Mouse (Mus musculus) 3T3-L1 (cell line): ENCODE measurements around the gene Camk1.

Experiments used
- DNase-seq: peaks from one replicate; pipeline ENCODE4 v3.0.0-alpha.2; 2015; ENCODE audit warnings: low read depth, low spot score

Camk1 gene

DNA sequence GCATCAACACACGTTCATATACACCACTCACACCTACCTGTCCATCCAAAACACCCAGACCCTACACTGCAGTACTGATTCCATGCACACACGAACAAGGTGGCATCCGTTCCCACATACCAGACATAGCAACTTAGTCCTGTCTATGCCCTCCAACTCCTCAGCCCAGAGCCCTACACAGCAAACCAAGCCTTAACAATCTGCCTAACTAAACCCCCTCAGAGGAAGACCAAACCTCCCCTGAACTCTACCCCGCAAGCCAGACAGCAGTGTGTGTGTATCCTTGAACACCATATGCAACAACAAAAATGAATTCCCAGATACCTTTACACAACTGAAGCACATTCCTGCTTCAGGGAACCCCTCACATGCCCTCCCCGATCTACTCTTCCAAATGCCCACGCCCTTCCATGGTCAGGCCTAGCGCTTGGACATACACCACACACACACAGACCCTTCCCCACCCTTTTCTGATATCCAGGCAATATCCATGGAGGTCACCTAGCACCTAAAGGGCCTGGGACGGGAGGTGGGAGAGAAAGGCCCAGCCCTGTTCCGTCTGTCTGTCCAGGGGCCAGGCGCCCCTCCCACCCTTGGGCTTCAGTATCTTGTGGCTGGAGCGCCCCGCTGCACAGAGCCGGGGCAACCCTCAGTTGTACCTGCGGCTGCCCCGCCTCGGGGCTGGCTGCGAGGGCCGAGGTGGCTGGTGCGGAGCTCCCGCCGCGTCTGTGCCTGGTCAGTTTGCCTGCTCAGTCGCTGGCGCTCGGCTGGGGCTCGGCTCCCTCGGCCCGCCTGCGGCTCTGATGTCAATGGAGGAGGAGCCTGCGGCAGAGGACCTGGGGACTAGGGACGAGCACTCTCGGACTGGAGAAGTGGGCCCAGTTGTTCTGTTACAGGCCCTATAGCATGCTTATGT, at the start of gene Camk1:
TSS of gene Camk1 (minus strand) at position 808 of the 916 bp plus-strand sequence.
- DNase-seq: peak; percentile 84

DNA sequence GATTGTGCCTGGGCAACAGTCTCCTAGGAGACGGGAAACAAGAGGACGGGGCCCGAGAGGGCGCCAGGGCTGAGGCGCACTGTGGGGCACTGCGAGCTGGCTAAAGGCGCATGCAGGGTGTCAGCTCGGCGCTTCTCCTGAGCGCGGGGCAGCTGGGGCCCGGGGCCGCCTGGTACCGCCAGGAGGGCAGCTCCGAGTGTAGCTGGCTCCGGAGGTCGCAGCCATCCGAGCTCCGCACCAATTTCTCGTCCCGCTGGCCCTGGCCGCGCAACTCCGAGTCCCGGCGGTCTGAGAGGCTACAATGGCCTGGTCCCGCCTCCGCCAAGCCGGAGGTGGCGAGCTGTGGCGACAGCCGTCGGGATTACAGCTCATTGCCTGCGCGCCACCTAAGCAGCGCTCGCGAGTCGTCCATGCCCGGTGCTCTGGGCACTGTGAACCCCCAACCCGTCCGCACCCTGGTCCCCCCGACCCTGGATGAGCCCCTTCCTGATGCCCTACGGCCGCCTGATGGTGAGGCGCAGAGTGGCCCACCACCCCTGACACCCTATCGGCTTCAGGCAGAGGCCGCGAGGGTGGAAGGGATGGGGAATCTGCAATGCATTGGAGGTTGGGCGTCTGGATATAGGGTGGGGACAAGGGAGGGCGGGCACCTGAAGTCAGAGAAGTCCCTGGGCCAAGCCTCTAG, 48.7 kb upstream of the Camk1 start:
- no peak for DNase-seq

DNA sequence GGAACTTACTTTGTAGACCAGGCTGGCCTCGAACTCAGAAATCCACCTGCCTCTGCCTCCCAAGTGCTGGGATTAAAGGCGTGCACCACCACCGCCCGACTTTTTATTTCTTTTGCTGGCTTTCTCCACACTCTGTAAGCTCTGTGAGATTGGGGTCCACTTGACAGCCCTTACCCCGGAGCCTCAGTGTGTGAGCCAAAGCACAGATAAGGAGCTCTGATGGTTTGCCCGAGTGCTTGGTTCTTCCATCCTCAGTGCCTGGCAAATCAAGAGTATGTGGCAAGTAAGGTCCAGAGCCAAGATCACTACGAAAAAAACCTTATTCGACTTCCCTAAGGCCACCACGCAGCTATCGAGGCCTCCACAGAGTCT, 48.2 kb upstream of the Camk1 start:
- no peak for DNase-seq

DNA sequence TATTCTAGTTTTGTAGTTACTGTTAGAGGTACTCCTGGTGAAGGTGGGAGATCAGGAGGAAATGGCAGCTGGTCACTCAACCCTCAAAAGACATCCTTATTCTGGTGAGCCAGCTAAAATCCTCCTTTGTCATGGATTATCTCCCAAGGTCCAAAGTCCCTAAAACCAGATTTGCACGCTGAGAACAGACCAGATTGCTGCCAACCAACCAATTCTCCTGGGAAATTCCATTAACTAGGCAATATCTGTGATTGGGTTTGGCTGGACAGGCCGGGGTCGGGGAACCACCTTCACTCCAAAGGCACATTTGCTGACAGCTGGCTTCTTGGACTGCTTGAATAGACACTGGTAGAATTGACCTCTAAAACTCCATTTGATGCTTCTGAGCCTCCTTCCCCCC, 46.9 kb upstream of the Camk1 start:
- DNase-seq: peak; percentile 13

DNA sequence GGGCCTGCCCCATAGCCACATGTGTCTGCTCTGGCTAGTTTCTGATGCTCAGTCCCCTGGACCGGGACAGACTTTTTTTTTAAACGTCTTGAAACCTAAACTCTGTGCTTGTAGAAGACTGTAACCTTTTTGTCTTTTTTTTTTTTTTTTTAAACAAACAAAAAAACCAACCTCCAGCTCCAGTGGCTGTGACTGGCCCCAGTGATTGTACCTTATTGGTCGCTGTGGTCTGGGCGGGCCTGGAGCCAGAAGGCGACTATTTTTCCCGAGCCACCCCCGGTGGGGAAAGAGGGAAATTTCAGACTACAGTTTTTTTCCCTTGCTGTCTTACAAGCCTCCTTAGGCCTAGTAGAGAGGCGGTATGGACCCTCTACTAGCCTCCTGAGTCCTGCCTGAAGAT, 45.2 kb upstream of the Camk1 start, which contains the start of gene Ttll3:
TSS of gene Ttll3 (plus strand) at position 301 of the 400 bp plus-strand sequence.
- DNase-seq: peak; percentile 60

DNA sequence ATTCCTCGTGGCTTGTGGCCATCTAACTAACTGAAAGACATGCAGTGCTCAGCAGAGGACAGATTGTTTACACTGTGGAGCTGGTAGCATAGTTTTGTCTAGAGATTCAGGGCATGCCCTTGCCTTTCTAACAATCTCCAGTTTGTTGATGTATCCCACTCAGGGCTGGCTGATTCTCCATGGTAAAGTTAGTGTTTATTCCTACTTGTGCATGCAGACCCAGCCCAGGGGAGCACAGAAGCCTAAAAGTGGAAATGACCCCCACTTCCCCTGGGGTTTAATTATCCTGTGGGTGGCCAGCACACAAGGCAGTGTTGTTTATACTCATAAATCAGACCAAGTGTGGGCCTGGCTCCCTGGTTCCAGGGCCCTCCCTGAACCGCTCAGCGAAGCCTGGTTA, 42.2 kb upstream of the Camk1 start:
- DNase-seq: no peak

DNA sequence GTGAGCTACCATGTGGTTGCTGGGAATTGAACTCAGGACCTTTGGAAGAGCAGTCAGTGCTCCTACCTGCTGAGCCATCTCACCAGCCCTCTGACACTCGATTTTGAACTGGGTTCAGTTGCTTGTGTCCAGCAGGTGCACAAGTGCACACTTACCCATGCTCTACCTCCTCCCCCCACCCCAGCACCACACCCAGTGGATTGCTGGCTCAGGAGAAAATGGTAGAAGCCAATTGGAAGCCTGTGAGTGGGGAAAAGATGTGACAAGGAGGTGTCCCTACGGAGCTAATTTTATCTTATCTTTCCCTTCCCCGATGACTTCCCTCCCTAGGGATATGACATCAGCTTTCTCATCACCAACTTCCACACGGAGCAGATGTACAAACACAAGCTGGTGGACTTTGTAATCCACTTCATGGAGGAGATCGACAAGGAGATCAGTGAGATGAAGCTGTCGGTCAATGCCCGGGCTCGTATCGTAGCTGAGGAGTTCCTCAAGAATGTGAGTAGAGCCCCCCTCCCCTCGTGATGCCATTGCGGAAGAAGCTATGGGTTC, 41.5 kb upstream of the Camk1 start:
- DNase-seq: no peak

DNA sequence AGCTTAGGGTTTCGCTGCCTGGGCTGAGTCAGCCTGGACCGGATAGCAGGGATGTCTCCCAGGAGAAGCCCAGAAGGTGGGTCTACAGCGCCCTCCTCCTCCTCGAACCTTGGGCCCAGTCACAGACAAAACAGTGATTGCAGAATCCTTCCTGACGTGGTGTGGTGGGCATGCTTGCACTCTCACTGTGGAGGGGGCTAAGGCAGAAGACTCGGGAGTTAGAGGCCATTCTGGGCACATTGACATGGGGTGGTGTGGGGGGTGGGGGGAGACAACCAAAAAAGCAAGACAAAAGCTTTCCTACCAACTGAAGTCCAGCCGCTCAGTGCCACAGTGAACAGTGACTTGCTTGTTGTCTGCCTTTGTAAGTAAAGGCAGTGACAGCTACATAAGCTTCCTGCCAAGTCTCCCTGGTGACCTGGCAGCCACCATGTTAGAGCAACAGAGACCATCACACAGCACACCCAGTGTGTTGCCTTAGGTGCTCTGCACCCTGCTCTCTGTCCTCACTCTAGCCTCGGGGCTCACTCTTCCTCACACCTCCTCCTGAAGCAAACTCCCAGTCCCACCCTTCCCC, 40.7 kb upstream of the Camk1 start:
- no peak for DNase-seq

DNA sequence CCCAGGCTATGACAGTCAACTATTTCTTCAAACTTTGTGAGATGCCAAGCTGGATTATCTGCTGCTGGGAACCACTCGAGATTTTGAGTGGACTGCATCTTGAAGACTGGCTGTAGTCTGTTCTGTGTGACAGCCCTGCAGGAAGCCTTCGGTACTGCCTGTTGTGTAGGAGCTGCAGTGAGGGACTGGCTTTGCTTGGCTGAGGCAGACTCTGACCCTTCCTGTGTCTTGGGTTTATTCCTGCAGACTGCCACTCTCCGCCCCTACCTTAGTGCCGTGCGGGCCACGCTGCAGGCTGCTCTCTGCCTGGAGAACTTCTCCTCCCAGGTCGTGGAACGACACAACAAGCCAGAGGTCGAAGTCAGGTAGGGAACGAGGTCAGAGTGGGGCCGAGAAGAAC, 36.7 kb upstream of the Camk1 start:
- DNase-seq: peak; percentile 61

DNA sequence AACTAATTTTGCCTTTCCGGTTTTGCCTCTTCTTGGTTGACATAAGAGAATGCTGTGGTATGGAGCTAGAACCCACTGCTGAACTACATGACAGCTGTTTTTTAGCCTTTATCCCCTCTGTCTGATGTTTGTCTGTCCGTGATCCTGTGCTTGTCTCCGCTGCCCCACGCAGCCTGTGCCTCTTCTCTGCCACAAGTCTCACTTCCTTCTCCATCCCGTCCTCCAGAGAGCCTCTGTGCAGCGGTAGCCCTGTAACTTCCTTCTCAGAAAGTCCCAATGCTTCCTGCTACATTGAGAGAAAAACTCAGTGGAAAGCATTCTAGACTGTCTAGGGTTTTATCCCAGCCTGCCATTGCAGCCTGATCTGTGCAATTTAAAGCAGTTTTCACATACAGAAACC, 35.5 kb upstream of the Camk1 start:
- no peak for DNase-seq

DNA sequence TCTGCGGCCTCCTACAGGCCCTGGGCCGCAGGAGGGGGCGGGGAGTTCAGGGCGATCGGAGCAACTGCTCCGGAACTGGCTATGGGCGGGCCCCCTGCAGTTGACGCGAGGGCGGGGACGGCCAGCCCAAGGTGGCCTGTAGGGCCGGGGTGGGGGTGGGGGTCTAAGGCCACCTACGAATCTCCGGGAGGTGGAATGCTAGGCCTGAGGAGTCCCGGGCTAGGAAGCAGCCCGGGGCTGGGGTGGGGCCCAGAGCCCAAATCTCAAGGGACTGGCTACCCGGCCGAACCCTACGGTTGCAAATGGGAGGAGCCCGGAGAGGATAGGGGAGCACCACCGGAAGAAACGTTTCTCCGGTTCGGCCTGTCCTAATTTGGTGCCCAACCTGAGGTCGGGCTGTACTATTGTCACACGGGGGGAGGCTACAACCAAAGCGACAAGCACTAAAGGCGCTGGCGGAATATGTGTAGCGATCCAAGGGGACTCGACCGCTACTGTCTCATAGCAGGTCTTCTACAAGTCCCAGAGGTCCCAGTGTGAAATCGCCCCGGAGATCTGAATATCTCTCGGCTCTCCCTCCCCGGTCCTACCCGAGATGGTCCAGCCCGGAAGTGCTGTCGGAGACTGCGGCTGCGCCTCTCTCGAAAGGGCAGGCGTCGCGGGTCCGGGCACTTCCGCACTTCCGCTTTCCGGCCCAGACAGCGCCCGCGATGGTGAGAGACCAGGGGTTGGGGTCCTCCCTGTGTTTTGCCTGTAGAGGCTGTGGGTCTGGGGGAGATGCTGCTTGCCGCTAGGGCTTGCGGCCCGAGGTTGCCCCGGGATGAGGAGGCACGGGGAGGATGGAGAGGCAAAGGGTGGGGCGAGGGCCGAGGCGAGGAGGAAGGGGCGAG, 34.0 kb upstream of the Camk1 start, which contains the start of the genes Tada3 and Arpc4:
TSS of gene Tada3 (minus strand) at position 388 of the 890 bp plus-strand sequence.
TSS of gene Arpc4 (plus strand) at position 620 of the 890 bp plus-strand sequence.
- peak; percentile 99 for DNase-seq

DNA sequence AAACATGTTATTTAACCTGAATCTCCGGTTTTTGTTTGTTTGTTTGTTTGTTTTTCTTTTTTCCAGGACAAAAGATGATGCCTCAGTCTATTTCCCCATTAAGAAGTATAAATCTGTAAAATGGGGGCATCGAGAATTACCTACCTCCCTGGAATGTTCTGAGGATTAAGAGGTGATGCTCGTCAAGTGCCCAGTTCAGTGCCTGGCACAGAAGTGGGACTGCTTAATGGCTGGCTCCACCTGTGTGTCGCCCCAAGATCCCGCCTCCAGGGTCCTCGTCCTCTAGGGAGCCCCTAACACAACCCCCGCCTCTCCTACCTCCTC, 33.4 kb upstream of the Camk1 start:
- no peak for DNase-seq

DNA sequence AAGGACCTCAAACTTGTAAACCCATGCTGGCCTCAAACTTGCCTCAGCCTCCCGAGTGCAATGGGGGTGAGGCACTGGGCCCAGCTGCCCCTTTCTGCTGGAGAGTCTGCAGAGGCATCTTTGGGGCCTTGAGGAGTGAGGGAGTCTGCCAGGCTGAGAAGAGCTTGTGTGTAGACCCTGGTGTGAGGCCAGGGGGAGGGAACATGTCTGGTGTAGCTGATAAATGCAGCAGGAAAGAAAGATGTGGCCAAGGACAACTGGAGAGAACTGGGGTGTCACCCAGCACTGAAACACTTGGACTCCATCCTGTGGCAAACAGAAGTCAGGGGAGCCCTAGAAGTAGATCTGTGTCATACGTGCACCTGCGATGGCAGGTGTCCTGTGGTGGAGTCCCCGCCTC, 29.7 kb upstream of the Camk1 start:
- no peak for DNase-seq

DNA sequence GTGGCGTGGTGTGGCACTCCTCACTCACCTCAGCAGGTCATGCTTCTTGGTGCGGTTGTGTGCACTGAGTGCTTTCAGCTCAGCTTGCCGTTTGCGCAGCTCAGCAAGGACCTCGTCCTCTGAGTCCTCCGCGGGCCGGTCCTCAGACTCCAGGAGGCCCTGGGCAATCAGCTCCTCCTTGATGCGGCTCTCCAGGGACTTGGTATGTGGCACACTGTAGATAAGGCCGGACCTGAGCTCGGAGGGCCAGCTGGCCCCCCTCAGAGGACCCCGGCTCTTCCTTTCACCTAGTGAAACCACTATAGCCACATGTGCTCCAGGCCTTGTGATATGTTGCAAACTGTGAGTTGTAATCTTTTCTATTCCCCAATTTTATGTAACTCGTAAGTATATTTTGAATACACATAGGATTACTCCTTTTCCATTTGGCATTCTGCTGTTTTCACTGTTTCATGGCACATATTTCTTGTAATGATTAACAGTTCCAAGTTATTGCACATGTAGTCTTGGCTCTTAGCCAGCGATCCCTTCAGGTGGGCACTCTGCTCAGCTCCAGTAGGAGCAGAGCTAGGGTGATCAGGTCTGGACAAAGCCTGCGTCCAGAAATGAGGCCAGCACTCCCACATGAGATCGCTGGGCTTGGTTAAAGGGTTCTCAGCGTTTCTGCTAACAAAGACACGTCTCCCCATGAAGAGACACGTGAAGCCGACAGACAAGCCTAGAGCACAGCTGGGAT, 26.6 kb upstream of the Camk1 start:
- no peak for DNase-seq

DNA sequence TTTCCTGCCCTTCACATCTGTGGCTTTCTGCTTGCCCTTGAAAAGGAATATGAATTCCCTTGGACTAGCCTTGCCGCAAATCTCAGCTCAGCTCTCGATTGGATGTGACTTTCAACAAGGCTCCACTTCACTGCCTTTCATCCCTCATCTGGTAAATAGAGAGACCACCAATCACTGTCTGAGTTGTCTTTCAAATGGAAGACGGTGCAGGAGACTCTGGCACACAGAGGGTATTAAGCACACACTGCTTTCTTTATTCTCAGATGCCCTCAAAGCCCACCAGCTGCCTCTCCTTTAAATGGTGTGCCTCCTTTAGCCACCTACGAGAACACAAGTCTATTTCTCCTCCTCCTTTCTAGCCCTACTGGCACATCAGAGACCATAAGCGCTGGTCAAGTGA, 24.8 kb upstream of the Camk1 start:
- no peak for DNase-seq

DNA sequence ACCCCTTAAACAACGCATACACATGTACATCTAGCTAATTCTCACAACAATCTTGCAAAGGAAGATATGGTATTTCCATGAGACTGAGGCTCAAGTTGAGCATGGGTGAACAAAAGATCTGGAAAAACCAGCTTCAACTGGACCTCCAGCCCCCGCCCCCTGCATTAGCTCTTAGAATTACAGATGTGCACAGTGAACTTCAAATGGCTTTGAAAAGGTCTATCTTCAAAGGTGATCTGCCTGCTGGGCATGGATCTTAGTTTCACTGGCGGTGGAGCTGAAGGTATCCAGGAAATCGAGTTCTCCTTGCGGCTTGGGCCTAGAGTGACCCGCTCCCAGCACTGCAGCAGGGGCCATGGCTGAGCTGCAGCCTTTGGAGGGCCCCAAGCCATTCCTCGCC, 24.3 kb upstream of the Camk1 start:
- DNase-seq: no peak

DNA sequence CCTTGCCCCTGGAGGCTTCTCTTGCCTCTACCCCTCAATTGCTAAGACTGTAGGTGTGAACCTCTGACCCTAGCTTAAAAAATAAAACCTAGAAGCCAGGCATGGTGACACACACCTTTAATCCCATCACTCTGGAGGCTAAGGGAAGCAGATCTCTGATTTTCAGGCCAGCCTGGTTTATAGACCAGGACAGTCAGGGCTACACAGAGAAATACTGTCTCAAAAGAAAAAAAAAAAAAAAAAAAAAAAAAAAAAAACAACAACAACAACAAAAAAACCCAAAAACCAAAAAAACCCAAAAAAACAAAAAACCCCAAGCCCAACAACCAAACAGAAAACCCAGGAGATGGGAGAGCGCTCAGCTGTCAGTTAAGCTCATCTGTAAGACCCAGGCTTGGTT, 23.8 kb upstream of the Camk1 start:
- no peak for DNase-seq

DNA sequence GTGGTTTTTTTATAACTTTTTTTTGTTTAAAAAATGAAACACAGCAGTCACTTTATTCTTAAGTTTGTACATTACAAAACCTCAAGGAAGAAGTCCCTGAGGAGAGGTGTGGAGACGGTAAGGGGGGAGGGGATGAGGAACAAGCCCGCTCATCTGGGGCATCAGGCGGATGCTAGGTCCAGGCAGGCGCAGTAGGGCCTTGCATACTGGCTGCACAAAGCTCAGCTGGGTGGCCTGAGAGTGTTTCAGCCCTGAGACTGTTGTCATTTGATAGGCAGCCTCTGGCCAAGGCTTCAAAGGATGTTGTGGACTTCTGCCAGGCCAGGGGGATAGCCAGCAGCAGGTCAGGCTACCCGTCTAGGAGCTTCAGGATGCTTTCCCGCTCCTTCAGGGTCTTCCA, 22.9 kb upstream of the Camk1 start:
- DNase-seq: no peak

DNA sequence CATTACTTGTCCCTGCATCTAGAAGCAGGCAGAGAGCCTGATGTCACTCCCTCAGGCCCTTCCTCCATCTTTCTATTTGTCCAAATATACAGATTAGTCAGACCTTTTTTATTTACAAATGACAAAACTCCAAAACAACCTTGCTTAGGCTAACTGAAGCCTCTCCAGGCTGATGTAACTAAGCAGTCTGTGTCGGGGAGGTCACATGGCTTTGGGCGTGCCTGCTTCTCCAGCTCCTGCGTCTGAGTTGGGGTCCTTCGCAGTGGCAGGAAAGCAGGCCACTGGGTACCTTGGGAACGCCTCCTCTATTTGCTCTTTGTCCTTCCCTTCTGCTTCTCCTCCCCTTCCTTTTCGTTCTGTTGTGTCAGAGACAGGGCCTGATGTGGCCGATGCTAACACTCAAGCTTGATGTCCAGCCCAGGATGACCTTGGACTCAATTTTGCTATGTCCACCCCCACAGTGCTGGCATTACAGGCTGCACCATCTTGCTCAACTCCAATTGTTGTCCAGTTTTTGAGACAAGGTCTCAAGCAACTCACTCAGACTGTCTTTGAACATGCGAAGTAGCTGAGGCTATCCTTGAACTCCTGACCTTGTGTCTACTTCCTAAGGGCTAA, 20.8 kb upstream of the Camk1 start:
- DNase-seq: peak; percentile 47

DNA sequence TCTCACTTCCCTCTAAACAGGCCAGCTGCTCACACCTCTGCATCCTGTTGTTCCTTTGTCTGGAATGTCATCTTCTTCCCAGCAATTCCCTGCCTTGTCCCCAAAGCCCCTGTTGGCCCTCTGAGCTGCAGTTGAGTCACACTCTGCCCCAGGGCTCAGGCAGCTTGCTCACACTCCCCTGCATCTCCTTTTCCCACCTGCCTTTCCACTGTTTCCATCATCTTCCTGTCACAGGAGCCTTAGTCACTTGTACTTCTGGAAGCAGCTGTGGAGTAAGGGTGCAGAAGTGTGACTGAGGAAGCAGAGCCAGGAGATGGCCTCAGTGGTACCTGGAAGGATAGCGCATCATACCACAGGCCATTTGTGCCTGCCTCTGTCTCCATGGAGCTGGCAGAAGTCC, 18.5 kb upstream of the Camk1 start:
- DNase-seq: peak; percentile 82
